Mouse (Mus musculus): ENCODE data around the gene Gm20917. TPM values are rescaled to one million over a fixed set of nuclear protein-coding genes. Genes with fewer than 3 reads are reported as not detected.
"Not testable (repeated sequence)": the region's sequence is repeated elsewhere in the genome, so short reads cannot be mapped to it uniquely, and the experiment has no call there.

The Gm20917 gene
- polyA plus RNA-seq (2015; fragmentation: Nextera tagmentation; extraction: Ambion mirVana), result not detected in 2 replicates

- WGBS, result no CpG with 5 or more reads among the region's 4 CpGs
- H3K27me3 ChIP-seq (ENCODE audit: control insufficient read depth, insufficient read depth, low read depth, low read length); ATAC-seq; H3K27ac ChIP-seq (ENCODE audit: low read length); H3K9ac ChIP-seq (ENCODE audit: low read depth, low read length); H3K4me3 ChIP-seq (ENCODE audit: low read depth, low read length); H3K9me3 ChIP-seq (replicated peaks; ENCODE audit: control insufficient read depth, low read length, poor library complexity, severe bottlenecking); H3K4me2 ChIP-seq (ENCODE audit: low read length); H3K36me3 ChIP-seq (ENCODE audit: control insufficient read depth, insufficient read depth, low read length); H3K4me1 ChIP-seq (ENCODE audit: control insufficient read depth, insufficient read depth, low read length): not testable (repeated sequence)
Observed at GRCm38 (mm10) chrY:79151022-79151421, at the start of gene Gm20917. TSS of gene Gm20917 (minus strand) at chrY:79151122.

Other genes starting within 250 kb of the Gm20917 start
- gene Gm20916, start 168.4 kb upstream of the Gm20917 start, polyA plus RNA-seq (2015; fragmentation: Nextera tagmentation; extraction: Ambion mirVana), result not detected in 2 replicates